Mouse (Mus musculus): ENCODE measurements around the gene Scaf4. TPM values are rescaled to one million over a fixed set of nuclear protein-coding genes. Genes with fewer than 3 reads are reported as not detected.
A peak's percentile ranks its signal among the peaks of the same experiment; 100 is the strongest.

The Scaf4 gene
- polyA plus RNA-seq, 1 experiment, result 47.0 TPM

DNA sequence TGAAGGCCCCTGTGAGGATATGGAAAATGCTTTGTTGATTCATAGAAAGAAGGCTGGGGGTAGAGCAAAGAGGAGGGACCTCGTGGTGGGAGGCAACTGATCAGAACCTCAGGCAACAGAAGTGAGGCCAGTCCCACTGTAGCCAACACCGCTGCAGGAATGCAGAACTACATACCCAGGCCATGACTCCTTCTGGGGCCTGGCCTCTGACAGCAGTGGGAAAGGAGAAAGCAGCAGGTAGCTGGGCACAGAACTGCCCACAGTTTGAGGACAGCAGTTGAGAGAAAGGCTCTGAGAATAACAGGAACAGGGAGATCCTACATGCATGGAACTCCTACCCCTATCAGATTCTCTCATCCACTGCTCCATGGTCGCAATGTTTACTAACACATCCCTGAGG is 75.3 kb downstream of the Scaf4 start:
- no peak overlapping the region for H3K27ac ChIP-seq (ENCODE audit: insufficient read depth, low read length)
- no peak for TF ChIP-seq CTCF (IDR thresholded peaks at IDR 0.05; ENCODE audit: extremely low read depth, insufficient read depth, insufficient read length, insufficient replicate concordance)
- no peak for TF ChIP-seq POLR2A (IDR thresholded peaks at IDR 0.05; ENCODE audit: low read depth, low read length)
- no peak for DNase-seq (ENCODE audit: low read depth in 1 of 2, low spot score in 2 of 2)
- H3K27me3 ChIP-seq (ENCODE audit: control insufficient read depth, insufficient read depth, low read length), result no peaks in the 10 kb centered on the region
- no peaks in the 10 kb centered on the region for H3K4me1 ChIP-seq (ENCODE audit: control insufficient read depth, insufficient read depth, insufficient read length)
- no peak overlapping the region for H3K4me3 ChIP-seq (ENCODE audit: extremely low read depth, insufficient read depth, insufficient read length)
- no peaks in the 10 kb centered on the region for H3K36me3 ChIP-seq (ENCODE audit: control insufficient read depth, insufficient read depth, low read length)
- WGBS, result 76% methylated on average over 3 of the region's 3 CpGs

DNA sequence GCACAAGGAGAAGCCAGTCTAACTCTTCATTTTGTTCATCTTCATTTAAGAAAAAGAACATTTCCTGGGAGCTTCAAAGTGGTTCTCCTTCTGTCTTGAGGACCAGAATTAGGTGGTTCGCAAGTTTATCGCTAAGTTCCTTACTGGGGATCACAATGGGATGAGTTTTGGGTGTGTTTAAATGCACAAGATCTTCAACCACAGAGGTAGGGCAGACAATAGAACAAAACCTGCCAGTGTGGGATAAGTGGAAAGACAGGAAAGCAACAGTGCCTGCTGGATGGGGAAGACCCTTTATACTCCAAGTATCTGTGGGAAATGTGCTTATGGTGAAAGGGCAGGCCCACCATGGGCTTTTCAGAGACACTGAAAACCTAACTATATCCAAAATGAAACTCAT is 79.4 kb downstream of the Scaf4 start:
- no peaks in the 10 kb centered on the region for H3K4me1 ChIP-seq (ENCODE audit: control insufficient read depth, insufficient read depth, insufficient read length)
- H3K36me3 ChIP-seq (ENCODE audit: control insufficient read depth, insufficient read depth, low read length), result no peaks in the 10 kb centered on the region
- no peaks in the 10 kb centered on the region for H3K27me3 ChIP-seq (ENCODE audit: control insufficient read depth, insufficient read depth, low read length)
- no peak for TF ChIP-seq POLR2A (IDR thresholded peaks at IDR 0.05; ENCODE audit: low read depth, low read length)
- TF ChIP-seq CTCF (IDR thresholded peaks at IDR 0.05; ENCODE audit: extremely low read depth, insufficient read depth, insufficient read length, insufficient replicate concordance), result no peak
- no peak for DNase-seq (ENCODE audit: low read depth in 1 of 2, low spot score in 2 of 2)
- H3K4me3 ChIP-seq (ENCODE audit: extremely low read depth, insufficient read depth, insufficient read length), result no peak overlapping the region
- no peak overlapping the region for H3K27ac ChIP-seq (ENCODE audit: insufficient read depth, low read length)
- 95% methylated on average over 2 of the region's 2 CpGs for WGBS

DNA sequence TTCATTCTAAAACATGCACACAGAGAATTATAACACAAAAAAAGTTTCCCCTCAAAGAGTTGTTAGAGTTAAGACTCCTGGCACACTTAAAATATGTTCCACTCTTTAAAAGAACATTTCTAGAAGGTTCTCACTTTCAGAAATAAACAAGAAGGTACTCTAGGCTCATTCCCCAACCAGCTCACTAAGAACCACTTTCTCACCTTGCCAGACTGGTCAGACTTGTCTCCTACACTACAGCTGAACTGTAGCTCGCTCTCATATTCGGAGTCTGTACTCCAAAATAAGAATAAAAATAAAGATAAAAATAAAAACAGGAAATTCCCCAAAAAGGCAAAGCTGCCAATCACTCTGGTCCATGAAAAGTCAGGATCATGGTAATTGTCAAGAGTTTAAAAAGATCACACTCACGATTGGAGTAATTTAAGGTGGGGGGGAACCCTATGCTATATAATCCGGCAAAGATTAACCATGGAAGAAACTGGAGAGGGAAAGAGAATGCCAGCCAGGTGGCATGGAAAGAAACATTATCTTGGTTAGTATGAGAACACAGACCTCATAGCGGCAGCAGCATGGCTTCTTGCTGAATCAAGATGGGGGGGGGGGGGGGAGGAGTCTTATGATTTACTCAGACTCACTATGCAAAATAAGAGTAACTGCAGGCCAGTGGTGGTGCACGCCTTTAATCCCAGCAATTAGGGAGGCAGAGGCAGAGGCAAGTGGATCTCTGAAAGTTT is 80.9 kb downstream of the Scaf4 start:
- Histone ChIP-seq H3K4me1 (ENCODE audit: control insufficient read depth, insufficient read depth, insufficient read length) (0 out of 2 replicates have a peak, but pooled peaks cover 4% of the 10 kb centered on the region), H3K36me3 (ENCODE audit: control insufficient read depth, insufficient read depth, low read length) (no peaks in the 10 kb centered on the region), H3K27me3 (ENCODE audit: control insufficient read depth, insufficient read depth, low read length) (no peaks in the 10 kb centered on the region), H3K4me3 (ENCODE audit: extremely low read depth, insufficient read depth, insufficient read length) (no peak overlapping the region), H3K27ac (ENCODE audit: insufficient read depth, low read length) (no peak overlapping the region)
- TF ChIP-seq CTCF (IDR thresholded peaks at IDR 0.05; ENCODE audit: extremely low read depth, insufficient read depth, insufficient read length, insufficient replicate concordance) (no peak), POLR2A (IDR thresholded peaks at IDR 0.05; ENCODE audit: low read depth, low read length) (no peak)
- DNase-seq (ENCODE audit: low read depth in 1 of 2, low spot score in 2 of 2), result no peak
- WGBS, result 88% methylated on average over 6 of the region's 6 CpGs

DNA sequence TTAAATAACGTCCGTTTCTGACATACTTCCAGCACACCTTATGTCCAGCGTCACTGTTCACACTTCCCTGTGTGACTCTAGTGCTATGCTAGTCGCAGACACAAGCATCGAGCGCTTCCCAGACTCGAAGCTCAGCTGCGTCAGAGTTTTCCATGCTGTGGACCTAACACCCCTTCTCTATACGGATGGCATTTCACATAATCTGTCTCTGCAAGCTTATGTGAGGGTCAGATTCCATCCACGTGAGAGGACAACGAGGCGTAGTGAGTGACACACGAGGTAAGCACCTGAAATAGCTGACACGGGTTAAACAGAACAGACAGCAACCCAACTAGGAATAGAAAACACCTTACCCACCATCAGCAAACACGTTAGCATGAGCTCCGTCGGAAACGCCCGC is 82.2 kb downstream of the Scaf4 start:
- Histone ChIP-seq H3K27ac (ENCODE audit: insufficient read depth, low read length) (no peak overlapping the region), H3K4me3 (ENCODE audit: extremely low read depth, insufficient read depth, insufficient read length) (no peak overlapping the region), H3K27me3 (ENCODE audit: control insufficient read depth, insufficient read depth, low read length) (no peaks in the 10 kb centered on the region), H3K4me1 (ENCODE audit: control insufficient read depth, insufficient read depth, insufficient read length) (peaks cover 8% of the 10 kb centered on the region; the same call in 1 of the 2 replicates), H3K36me3 (ENCODE audit: control insufficient read depth, insufficient read depth, low read length) (no peaks in the 10 kb centered on the region)
- WGBS, result 90% methylated on average over 19 of the region's 19 CpGs
- TF ChIP-seq POLR2A (IDR thresholded peaks at IDR 0.05; ENCODE audit: low read depth, low read length) (no peak), CTCF (IDR thresholded peaks at IDR 0.05; ENCODE audit: extremely low read depth, insufficient read depth, insufficient read length, insufficient replicate concordance) (no peak)
- no peak for DNase-seq (ENCODE audit: low read depth in 1 of 2, low spot score in 2 of 2)

DNA sequence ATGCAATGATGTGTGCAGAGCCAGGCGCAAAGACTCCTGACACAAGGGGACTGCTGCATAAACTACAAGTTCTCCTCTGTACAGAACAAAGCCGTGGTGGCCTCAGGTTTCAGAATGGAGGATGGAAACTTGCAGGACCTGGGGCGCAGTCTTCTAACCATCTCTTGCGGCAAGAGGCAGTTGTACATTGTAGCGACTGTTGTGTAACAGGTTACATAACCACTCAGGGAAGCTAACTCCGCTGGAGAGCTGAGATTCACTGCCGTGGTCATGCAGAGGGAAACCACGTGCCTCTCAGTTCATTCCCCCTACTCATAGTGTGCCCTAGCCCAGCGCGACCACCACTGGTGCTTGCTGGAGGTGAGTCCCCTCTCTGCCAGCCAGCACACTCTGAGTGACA is 85.1 kb downstream of the Scaf4 start:
- no peak overlapping the region for H3K27ac ChIP-seq (ENCODE audit: insufficient read depth, low read length)
- DNase-seq (ENCODE audit: low read depth in 1 of 2, low spot score in 2 of 2), result no peak
- TF ChIP-seq CTCF (IDR thresholded peaks at IDR 0.05; ENCODE audit: extremely low read depth, insufficient read depth, insufficient read length, insufficient replicate concordance), result no peak
- TF ChIP-seq POLR2A (IDR thresholded peaks at IDR 0.05; ENCODE audit: low read depth, low read length), result no peak

DNA sequence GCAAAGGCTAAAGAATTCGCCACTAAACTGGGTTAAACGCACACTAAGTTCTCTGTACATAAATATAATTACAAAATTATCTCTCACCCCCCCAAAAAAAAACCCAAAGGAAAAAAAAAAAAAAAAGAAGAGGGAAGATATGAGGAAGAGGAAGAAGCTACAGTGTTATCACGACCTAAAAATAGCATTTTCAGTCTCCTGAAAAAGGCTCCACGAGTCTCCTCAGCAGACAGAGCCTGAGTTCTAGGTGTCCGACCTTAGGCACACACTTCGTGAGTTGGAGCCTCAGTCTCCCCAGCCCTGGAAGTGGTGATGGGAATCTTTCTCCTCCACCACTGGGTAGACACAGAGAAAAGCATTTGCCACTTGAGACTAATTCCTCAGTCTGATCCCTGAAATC is 85.7 kb downstream of the Scaf4 start:
- peaks cover 8% of the 10 kb centered on the region; the same call in 1 of the 2 replicates for H3K4me1 ChIP-seq (ENCODE audit: control insufficient read depth, insufficient read depth, insufficient read length)
- WGBS, result 62% methylated on average over 6 of the region's 6 CpGs
- TF ChIP-seq POLR2A (IDR thresholded peaks at IDR 0.05; ENCODE audit: low read depth, low read length) (no peak), CTCF (IDR thresholded peaks at IDR 0.05; ENCODE audit: extremely low read depth, insufficient read depth, insufficient read length, insufficient replicate concordance) (no peak)
- H3K36me3 ChIP-seq (ENCODE audit: control insufficient read depth, insufficient read depth, low read length), result no peaks in the 10 kb centered on the region
- DNase-seq (ENCODE audit: low read depth in 1 of 2, low spot score in 2 of 2), result no peak
- no peaks in the 10 kb centered on the region for H3K27me3 ChIP-seq (ENCODE audit: control insufficient read depth, insufficient read depth, low read length)
- H3K4me3 ChIP-seq (ENCODE audit: extremely low read depth, insufficient read depth, insufficient read length), result no peak overlapping the region
- H3K27ac ChIP-seq (ENCODE audit: insufficient read depth, low read length), result no peak overlapping the region

More for the DNA sequence above, 85.1 kb downstream of the Scaf4 start:
- peaks cover 8% of the 10 kb centered on the region; the same call in 1 of the 2 replicates for H3K4me1 ChIP-seq (ENCODE audit: control insufficient read depth, insufficient read depth, insufficient read length)
- H3K36me3 ChIP-seq (ENCODE audit: control insufficient read depth, insufficient read depth, low read length), result no peaks in the 10 kb centered on the region
- WGBS, result 52% methylated on average over 10 of the region's 10 CpGs
- no peaks in the 10 kb centered on the region for H3K27me3 ChIP-seq (ENCODE audit: control insufficient read depth, insufficient read depth, low read length)
- H3K4me3 ChIP-seq (ENCODE audit: extremely low read depth, insufficient read depth, insufficient read length), result no peak overlapping the region

DNA sequence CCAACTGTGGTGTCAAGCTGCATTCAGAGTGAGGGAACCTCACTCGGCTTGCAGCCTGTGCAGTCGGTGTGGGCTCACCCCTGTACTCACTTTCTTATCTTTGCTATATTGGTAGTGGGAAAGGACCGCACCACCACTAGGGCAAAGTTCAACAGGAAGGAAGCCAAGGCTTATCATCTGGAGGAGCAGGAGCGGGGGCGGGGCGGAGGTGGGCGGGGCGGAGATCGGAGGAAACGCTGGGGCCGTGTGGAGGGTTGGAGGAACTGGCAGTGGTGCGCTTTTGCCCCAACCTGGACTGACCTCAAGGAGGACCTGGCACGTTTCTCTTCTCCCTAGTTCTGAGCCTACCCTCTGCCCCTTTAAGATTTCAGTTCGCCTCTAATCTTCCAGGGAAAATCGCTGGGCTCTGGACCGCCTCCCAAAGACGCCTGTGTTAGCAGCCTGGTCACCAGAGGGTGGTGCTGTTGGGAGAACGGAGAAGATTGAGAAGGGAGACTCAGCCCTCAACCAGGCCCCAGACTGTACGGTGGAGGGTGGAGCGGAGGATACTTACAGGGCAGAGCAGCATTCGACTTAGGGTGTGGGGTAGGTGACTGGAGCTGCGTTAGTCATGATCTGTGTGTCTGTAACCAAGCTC is 86.8 kb downstream of the Scaf4 start:
- Histone ChIP-seq H3K27ac (ENCODE audit: insufficient read depth, low read length) (peak overlapping the region; percentile 54; the same call in 1 of the 2 replicates), H3K4me3 (ENCODE audit: extremely low read depth, insufficient read depth, insufficient read length) (peak overlapping the region; percentile 57), H3K27me3 (ENCODE audit: control insufficient read depth, insufficient read depth, low read length) (no peaks in the 10 kb centered on the region), H3K36me3 (ENCODE audit: control insufficient read depth, insufficient read depth, low read length) (no peaks in the 10 kb centered on the region), H3K4me1 (ENCODE audit: control insufficient read depth, insufficient read depth, insufficient read length) (peaks cover 8% of the 10 kb centered on the region; the same call in 1 of the 2 replicates)
- TF ChIP-seq POLR2A (IDR thresholded peaks at IDR 0.05; ENCODE audit: low read depth, low read length), result no peak; the same call in 1 of the 2 replicates
- TF ChIP-seq CTCF (IDR thresholded peaks at IDR 0.05; ENCODE audit: extremely low read depth, insufficient read depth, insufficient read length, insufficient replicate concordance), result peak; percentile 48; the same call in 1 of the 2 replicates
- peak; percentile 42 to 51 for DNase-seq (ENCODE audit: low read depth in 1 of 2, low spot score in 2 of 2)
- WGBS, result 3% methylated on average over 22 of the region's 22 CpGs
